Mouse (Mus musculus) embryonic facial prominence, embryonic 11.5 days (tissue): ENCODE results near the gene Lce3a. TPM values are rescaled to one million over a fixed set of nuclear protein-coding genes. Genes with fewer than 3 reads are reported as not detected.

Experiments
- ATAC-seq: fragments of 200-750 bp; cut with Nextera tagmentation; replicated peaks from 2 replicates; pipeline ENCODE4 v1.8.0; 2017; ENCODE audit warnings: low read depth; ENCODE audit not compliant: insufficient number of reproducible peaks, low FRiP score, low TSS enrichment
- DNase-seq: peaks from one replicate; pipeline ENCODE4 v3.0.0-alpha.2; 2015; ENCODE audit warnings: low spot score
- H3K27ac ChIP-seq: fragments of 300-500 bp; sonication (generic); replicated peaks from 2 replicates; pipeline ENCODE4 v1.5.1; 2014; ENCODE audit warnings: mild to moderate bottlenecking, low read depth, low read length, control low read depth
- H3K27me3 ChIP-seq: fragments of 300-500 bp; sonication (generic); 2 replicates; pipeline ENCODE4 v1.6.1; 2014; ENCODE audit warnings: mild to moderate bottlenecking, low read length, moderate library complexity, mixed read lengths; ENCODE audit not compliant: control insufficient read depth, insufficient read depth
- H3K36me3 ChIP-seq: fragments of 300-500 bp; sonication (generic); replicated peaks from 2 replicates; pipeline ENCODE4 v1.6.1; 2014; ENCODE audit warnings: low read depth, mild to moderate bottlenecking, low read length, moderate library complexity, mixed read lengths; ENCODE audit not compliant: control insufficient read depth, insufficient read depth
- H3K4me1 ChIP-seq: fragments of 300-500 bp; sonication (generic); 2 replicates; pipeline ENCODE4 v1.6.1; 2014; ENCODE audit warnings: low read length, mixed read lengths; ENCODE audit not compliant: control insufficient read depth, insufficient read depth
- H3K4me2 ChIP-seq: fragments of 300-500 bp; sonication (generic); 2 replicates; pipeline ENCODE4 v1.6.1; 2014; ENCODE audit warnings: low read depth, mild to moderate bottlenecking, control low read depth, low read length, moderate library complexity
- H3K4me3 ChIP-seq: fragments of 300-500 bp; sonication (generic); 2 replicates; pipeline ENCODE4 v1.5.1; 2014; ENCODE audit warnings: low read depth, low read length, control low read depth
- H3K9ac ChIP-seq: fragments of 300-500 bp; sonication (generic); replicated peaks from 2 replicates; pipeline ENCODE4 v1.6.1; 2014; ENCODE audit warnings: mild to moderate bottlenecking, control low read depth, low read length
- H3K9me3 ChIP-seq: fragments of 300-500 bp; sonication (generic); replicated peaks from 2 replicates; pipeline ENCODE4 v1.6.1; 2016; ENCODE audit warnings: mild to moderate bottlenecking, low read length, inconsistent platforms, mixed read lengths; ENCODE audit not compliant: control insufficient read depth
- WGBS: fragments of 180-500 bp; shearing (Covaris S2); extraction: QIAGEN DNeasy Blood & Tissue Kit; methylation state at CpG from one replicate; pipeline ENCODE4 v1.1.7; 2014; 5-methylcytosine and 5-hydroxymethylcytosine counted together
- polyA plus RNA-seq: library from polyadenylated mRNA; unstranded; fragments of >200 nt; fragmentation: Nextera tagmentation; extraction: Ambion mirVana; gene quantifications from 2 replicates; pipeline ENCODE4 v1.2.1, GENCODE M21; 2014

The Lce3a gene
- polyA plus RNA-seq, 1 experiment from 2014 or later: not detected

- Histone ChIP-seq H3K36me3 (no peaks in the 10 kb centered on the region), H3K4me1 (no peaks in the 10 kb centered on the region), H3K4me3 (no peak overlapping the region), H3K27me3 (no peaks in the 10 kb centered on the region), H3K9me3 (no peaks in the 10 kb centered on the region), H3K27ac (no peak overlapping the region), H3K9ac (no peak overlapping the region), H3K4me2 (no peak overlapping the region)
- no peak for ATAC-seq
- WGBS: 30% methylated on average over 4 of the region's 4 CpGs
- peak; percentile 57 for DNase-seq
Measured at GRCm38 (mm10) chr3:92903640-92904039, 22.4 kb downstream of the Lce3a start.

GRCm38 (mm10) chr3:92902992-92903391 lies 23.0 kb downstream of the Lce3a start:
- Histone ChIP-seq H3K4me2 (no peak overlapping the region), H3K27me3 (no peaks in the 10 kb centered on the region), H3K9me3 (no peaks in the 10 kb centered on the region), H3K27ac (no peak overlapping the region), H3K36me3 (no peaks in the 10 kb centered on the region), H3K9ac (no peak overlapping the region), H3K4me3 (no peak overlapping the region), H3K4me1 (no peaks in the 10 kb centered on the region)
- DNase-seq (peak; percentile 55), ATAC-seq (no peak)
- 19% methylated on average over 3 of the region's 3 CpGs for WGBS

- ATAC-seq (no peak), DNase-seq (no peak)
- no peaks in the 10 kb centered on the region for H3K9me3 ChIP-seq
- no peaks in the 10 kb centered on the region for H3K4me1 ChIP-seq
- H3K9ac ChIP-seq: no peak overlapping the region
- no peak overlapping the region for H3K4me2 ChIP-seq
- H3K4me3 ChIP-seq: no peak overlapping the region
- no peak overlapping the region for H3K27ac ChIP-seq
- no peaks in the 10 kb centered on the region for H3K36me3 ChIP-seq
- WGBS: 56% methylated on average over 1 of the region's 1 CpGs
- no peaks in the 10 kb centered on the region for H3K27me3 ChIP-seq
Measured at GRCm38 (mm10) chr3:92894489-92894888, 31.5 kb downstream of the Lce3a start.

GRCm38 (mm10) chr3:92894063-92894462 lies 32.0 kb downstream of the Lce3a start:
- WGBS: 64% methylated on average over 3 of the region's 3 CpGs
- no peaks in the 10 kb centered on the region for H3K9me3 ChIP-seq
- no peak for ATAC-seq

More at GRCm38 (mm10) chr3:92894063-92894462, 32.0 kb downstream of the Lce3a start:
- Histone ChIP-seq H3K27me3 (no peaks in the 10 kb centered on the region), H3K27ac (no peak overlapping the region), H3K36me3 (no peaks in the 10 kb centered on the region), H3K4me3 (no peak overlapping the region), H3K9ac (no peak overlapping the region), H3K4me2 (no peak overlapping the region), H3K4me1 (no peaks in the 10 kb centered on the region)
- DNase-seq: no peak

Other genes starting within 250 kb of the Lce3a start
- gene Lce1c, start 247.0 kb downstream of the Lce3a start, polyA plus RNA-seq: not detected in 2 replicates
- not detected in 2 replicates for gene Lce1d, start 239.0 kb downstream of the Lce3a start, polyA plus RNA-seq
- not detected in 2 replicates for gene Lce1e, start 217.2 kb downstream of the Lce3a start, polyA plus RNA-seq
- gene Lce1f, start 205.9 kb downstream of the Lce3a start, polyA plus RNA-seq: not detected in 2 replicates
- not detected in 2 replicates for gene Gm38119, start 187.1 kb downstream of the Lce3a start, polyA plus RNA-seq
- gene Lce1g, start 173.9 kb downstream of the Lce3a start, polyA plus RNA-seq: not detected in 2 replicates
- gene Lce1h, start 161.2 kb downstream of the Lce3a start, polyA plus RNA-seq: not detected in 2 replicates
- not detected in 2 replicates for gene Lce1i, start 147.3 kb downstream of the Lce3a start, polyA plus RNA-seq
- not detected in 2 replicates for gene Lce1j, start 135.7 kb downstream of the Lce3a start, polyA plus RNA-seq
- gene Lce1k, start 118.3 kb downstream of the Lce3a start, polyA plus RNA-seq: not detected in 2 replicates
- gene Kprp, start 99.0 kb downstream of the Lce3a start, polyA plus RNA-seq: not detected in 2 replicates
- not detected in 2 replicates for gene Lce1l, start 74.9 kb downstream of the Lce3a start, polyA plus RNA-seq
- not detected in 2 replicates for gene 2310050C09Rik, start 56.0 kb downstream of the Lce3a start, polyA plus RNA-seq
- gene Lce3b, start 6.7 kb upstream of the Lce3a start, polyA plus RNA-seq: not detected in 2 replicates
- gene Lce3c, start 18.3 kb upstream of the Lce3a start, polyA plus RNA-seq: not detected in 2 replicates
- gene Lce3d, start 31.2 kb upstream of the Lce3a start, polyA plus RNA-seq: not detected in 2 replicates
- not detected in 2 replicates for gene Lce3e, start 40.8 kb upstream of the Lce3a start, polyA plus RNA-seq
- gene Lce3f, start 66.0 kb upstream of the Lce3a start, polyA plus RNA-seq: not detected in 2 replicates
- gene Crct1, start 89.5 kb upstream of the Lce3a start, polyA plus RNA-seq: 0.70 TPM in 1 of 2 replicates, not detected in the other
- not detected in 2 replicates for gene Lce1m, start 92.8 kb upstream of the Lce3a start, polyA plus RNA-seq
- not detected in 2 replicates for gene Gm4858, start 142.6 kb upstream of the Lce3a start, polyA plus RNA-seq
- not detected in 2 replicates for gene Crnn, start 218.6 kb upstream of the Lce3a start, polyA plus RNA-seq